Mouse (Mus musculus) thymus, adult 2 months (tissue): Measurements from ENCODE around the gene Arcn1.

ENCODE experiments used
- CTCF ChIP-seq: fragments of 200-500 bp; IDR thresholded peaks from 2 replicates; pipeline ENCODE4 v1.5.1; 2012; ENCODE audit warnings: mild to moderate bottlenecking, control low read depth, low read length, moderate library complexity, borderline replicate concordance; ENCODE audit not compliant: control insufficient read depth, poor library complexity, insufficient read depth; ENCODE audit errors: extremely low read depth
- POLR2A ChIP-seq: fragments of 200-500 bp; IDR thresholded peaks from 2 replicates; pipeline ENCODE4 v1.6.1; 2012; ENCODE audit warnings: mild to moderate bottlenecking, low read length, control low read depth, moderate library complexity; ENCODE audit not compliant: control insufficient read depth, poor library complexity, insufficient read depth; ENCODE audit errors: extremely low read depth

GRCm38 (mm10) chr9:44740663-44741192 is 26.9 kb downstream of the Arcn1 start:
- TF ChIP-seq CTCF (no peak), POLR2A (no peak)
